Mouse (Mus musculus): ENCODE measurements around the gene Avpi1.

DNA sequence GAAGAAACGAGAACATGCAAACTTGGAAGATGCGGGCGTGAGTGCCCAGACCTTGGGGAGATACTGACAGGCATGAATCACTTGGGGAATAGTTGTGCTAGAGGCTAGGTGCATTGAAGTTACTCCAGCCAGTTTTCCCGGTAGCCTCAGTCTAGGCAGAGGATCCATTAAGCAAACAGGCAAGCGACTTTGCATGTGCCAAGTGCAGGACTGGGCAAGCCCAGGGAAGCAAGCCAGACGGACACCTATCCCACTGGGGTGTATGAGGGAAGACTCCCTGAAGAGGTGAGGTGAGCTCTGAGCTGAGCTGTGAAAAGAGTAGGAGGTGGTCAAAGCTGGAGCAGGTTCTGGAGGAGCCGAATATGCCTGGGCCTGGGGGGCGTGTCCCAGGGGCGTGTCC, 38.6 kb upstream of the Avpi1 start:
- TF ChIP-seq CTCF (IDR thresholded peaks at IDR 0.05; ENCODE audit: control insufficient read depth, insufficient read depth, insufficient replicate concordance, low read depth, low read length) (no peak), POLR2A (IDR thresholded peaks at IDR 0.05; ENCODE audit: control insufficient read depth, low read depth, low read length) (no peak)
